Mouse (Mus musculus) CD4-positive helper T cell, adult 2 months (primary cell): ENCODE results near the gene Mcu.

Experiments used
- DNase-seq: peaks from one replicate; pipeline ENCODE4 v3.0.0-alpha.2; 2012; ENCODE audit warnings: low read depth, missing footprints, low spot score

Gene Mcu

GRCm38 (mm10) chr10:59569481-59569869 lies 47.0 kb downstream of the Mcu start:
- no peak for DNase-seq

GRCm38 (mm10) chr10:59568665-59569480 lies 47.6 kb downstream of the Mcu start:
- DNase-seq = no peak

GRCm38 (mm10) chr10:59566968-59567367 lies 49.5 kb downstream of the Mcu start:
- no peak for DNase-seq

GRCm38 (mm10) chr10:59565995-59566410 lies 50.5 kb downstream of the Mcu start:
- DNase-seq = no peak

GRCm38 (mm10) chr10:59564551-59564950 lies 51.9 kb downstream of the Mcu start:
- DNase-seq = no peak

- peak; percentile 20 for DNase-seq
Measured at GRCm38 (mm10) chr10:59562511-59562910, 54.0 kb downstream of the Mcu start.

GRCm38 (mm10) chr10:59560126-59560525 lies 56.4 kb downstream of the Mcu start:
- DNase-seq = no peak

GRCm38 (mm10) chr10:59558602-59559001 lies 57.9 kb downstream of the Mcu start:
- no peak for DNase-seq

GRCm38 (mm10) chr10:59558164-59558563 lies 58.3 kb downstream of the Mcu start:
- no peak for DNase-seq

- DNase-seq = no peak
Measured at GRCm38 (mm10) chr10:59556541-59556940, 60.0 kb downstream of the Mcu start.

- no peak for DNase-seq
Measured at GRCm38 (mm10) chr10:59554243-59554642, 62.2 kb downstream of the Mcu start.

- no peak for DNase-seq
Measured at GRCm38 (mm10) chr10:59552456-59552855, 64.0 kb downstream of the Mcu start.

GRCm38 (mm10) chr10:59548768-59549333 lies 67.6 kb downstream of the Mcu start:
- DNase-seq = no peak

- DNase-seq = no peak
Measured at GRCm38 (mm10) chr10:59548211-59548610, 68.3 kb downstream of the Mcu start.

GRCm38 (mm10) chr10:59547426-59547825 lies 69.1 kb downstream of the Mcu start:
- DNase-seq = no peak

- no peak for DNase-seq
Measured at GRCm38 (mm10) chr10:59545169-59545568, 71.3 kb downstream of the Mcu start.

- DNase-seq = no peak
Measured at GRCm38 (mm10) chr10:59543351-59543750, 73.1 kb downstream of the Mcu start.

- no peak for DNase-seq
Measured at GRCm38 (mm10) chr10:59541466-59541865, 75.0 kb downstream of the Mcu start.

- no peak for DNase-seq
Measured at GRCm38 (mm10) chr10:59540596-59540995, 75.9 kb downstream of the Mcu start.

- no peak for DNase-seq
Measured at GRCm38 (mm10) chr10:59540081-59540480, 76.4 kb downstream of the Mcu start.

- DNase-seq = peak; percentile 54
Measured at GRCm38 (mm10) chr10:59539533-59539875, 77.0 kb downstream of the Mcu start.

- peak; percentile 17 for DNase-seq
Measured at GRCm38 (mm10) chr10:59538767-59539532, 77.5 kb downstream of the Mcu start.

GRCm38 (mm10) chr10:59538063-59538462 lies 78.4 kb downstream of the Mcu start:
- DNase-seq = no peak
